Mouse (Mus musculus): ENCODE measurements at regions not wholly inside any gene's neighbourhood (a gene's known extent, or its start where the extent isn't known, plus 50 kb on each side); places are given as distances from the start of the nearest gene placed in this dataset.

- H3K4me1 ChIP-seq (ENCODE audit: control insufficient read depth, insufficient read depth, insufficient read length, low read length): no peaks in the 10 kb centered on the region
- WGBS: 58% methylated on average over 6 of the region's 6 CpGs
- no peak overlapping the region for H3K4me3 ChIP-seq (ENCODE audit: low read depth, low read length)
- no peaks in the 10 kb centered on the region for H3K36me3 ChIP-seq (ENCODE audit: control insufficient read depth, insufficient read depth, low read length)
- TF ChIP-seq CTCF (IDR thresholded peaks at IDR 0.05; ENCODE audit: extremely low read depth, insufficient read length, insufficient replicate concordance, low read depth, low read length) (no peak), POLR2A (IDR thresholded peaks at IDR 0.05; ENCODE audit: low read depth, low read length) (no peak)
- no peak overlapping the region for H3K27ac ChIP-seq (ENCODE audit: insufficient read depth, low read depth, low read length)
- H3K27me3 ChIP-seq (ENCODE audit: control insufficient read depth, insufficient read depth, low read length): no peaks in the 10 kb centered on the region
Measured at GRCm38 (mm10) chr19:56022348-56022747, 264.6 kb upstream of the Habp2 start.

DNA sequence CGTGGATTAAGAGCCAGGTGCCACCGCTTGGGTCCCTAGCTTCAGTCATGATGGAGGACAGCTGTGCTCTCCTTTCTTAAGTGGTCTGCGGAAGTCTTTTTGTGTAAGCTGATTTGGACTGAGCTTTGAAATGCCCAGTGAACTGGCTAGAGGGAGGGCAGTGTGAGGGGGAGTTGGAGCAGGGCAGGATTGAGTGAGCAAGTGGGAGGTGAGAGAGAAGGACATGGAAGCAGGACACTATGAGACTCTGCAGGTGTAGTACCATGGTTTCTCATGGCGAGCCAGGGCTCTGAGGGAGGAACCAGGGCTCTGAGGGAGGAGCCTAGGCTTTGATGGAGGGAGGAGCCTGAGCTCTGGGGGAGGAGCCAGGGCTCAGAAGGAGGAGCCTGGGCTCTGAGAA, 262.3 kb upstream of the Habp2 start:
- WGBS: 71% methylated on average over 4 of the region's 4 CpGs
- H3K27ac ChIP-seq (ENCODE audit: insufficient read depth, low read depth, low read length): no peak overlapping the region

GRCm38 (mm10) chr19:56029428-56030281, 257.3 kb upstream of the Habp2 start:
- TF ChIP-seq CTCF (IDR thresholded peaks at IDR 0.05; ENCODE audit: extremely low read depth, insufficient read length, insufficient replicate concordance, low read depth, low read length): no peak
- no peak for TF ChIP-seq POLR2A (IDR thresholded peaks at IDR 0.05; ENCODE audit: low read depth, low read length)
- Histone ChIP-seq H3K27me3 (ENCODE audit: control insufficient read depth, insufficient read depth, low read length) (no peaks in the 10 kb centered on the region), H3K4me1 (ENCODE audit: control insufficient read depth, insufficient read depth, insufficient read length, low read length) (no peaks in the 10 kb centered on the region), H3K36me3 (ENCODE audit: control insufficient read depth, insufficient read depth, low read length) (no peaks in the 10 kb centered on the region), H3K4me3 (ENCODE audit: low read depth, low read length) (no peak overlapping the region), H3K27ac (ENCODE audit: insufficient read depth, low read depth, low read length) (no peak overlapping the region)
- WGBS: 55% methylated on average over 21 of the region's 21 CpGs

More for the DNA sequence above, 262.3 kb upstream of the Habp2 start:
- Histone ChIP-seq H3K4me1 (ENCODE audit: control insufficient read depth, insufficient read depth, insufficient read length, low read length) (no peaks in the 10 kb centered on the region), H3K4me3 (ENCODE audit: low read depth, low read length) (no peak overlapping the region), H3K36me3 (ENCODE audit: control insufficient read depth, insufficient read depth, low read length) (no peaks in the 10 kb centered on the region), H3K27me3 (ENCODE audit: control insufficient read depth, insufficient read depth, low read length) (no peaks in the 10 kb centered on the region)
- no peak for TF ChIP-seq CTCF (IDR thresholded peaks at IDR 0.05; ENCODE audit: extremely low read depth, insufficient read length, insufficient replicate concordance, low read depth, low read length)
- TF ChIP-seq POLR2A (IDR thresholded peaks at IDR 0.05; ENCODE audit: low read depth, low read length): no peak

GRCm38 (mm10) chr19:56030401-56030925, 256.5 kb upstream of the Habp2 start:
- no peak overlapping the region for H3K4me3 ChIP-seq (ENCODE audit: low read depth, low read length)
- H3K27ac ChIP-seq (ENCODE audit: insufficient read depth, low read depth, low read length): no peak overlapping the region
- H3K27me3 ChIP-seq (ENCODE audit: control insufficient read depth, insufficient read depth, low read length): no peaks in the 10 kb centered on the region
- H3K36me3 ChIP-seq (ENCODE audit: control insufficient read depth, insufficient read depth, low read length): no peaks in the 10 kb centered on the region
- H3K4me1 ChIP-seq (ENCODE audit: control insufficient read depth, insufficient read depth, insufficient read length, low read length): no peaks in the 10 kb centered on the region
- TF ChIP-seq POLR2A (IDR thresholded peaks at IDR 0.05; ENCODE audit: low read depth, low read length) (no peak), CTCF (IDR thresholded peaks at IDR 0.05; ENCODE audit: extremely low read depth, insufficient read length, insufficient replicate concordance, low read depth, low read length) (no peak)
- 61% methylated on average over 4 of the region's 4 CpGs for WGBS

GRCm38 (mm10) chr19:56034552-56034951, 252.4 kb upstream of the Habp2 start:
- TF ChIP-seq CTCF (IDR thresholded peaks at IDR 0.05; ENCODE audit: extremely low read depth, insufficient read length, insufficient replicate concordance, low read depth, low read length) (no peak), POLR2A (IDR thresholded peaks at IDR 0.05; ENCODE audit: low read depth, low read length) (no peak)
- Histone ChIP-seq H3K27ac (ENCODE audit: insufficient read depth, low read depth, low read length) (no peak overlapping the region), H3K36me3 (ENCODE audit: control insufficient read depth, insufficient read depth, low read length) (no peaks in the 10 kb centered on the region), H3K27me3 (ENCODE audit: control insufficient read depth, insufficient read depth, low read length) (no peaks in the 10 kb centered on the region), H3K4me3 (ENCODE audit: low read depth, low read length) (no peak overlapping the region), H3K4me1 (ENCODE audit: control insufficient read depth, insufficient read depth, insufficient read length, low read length) (no peaks in the 10 kb centered on the region)
- 55% methylated on average over 4 of the region's 4 CpGs for WGBS

- H3K27me3 ChIP-seq (ENCODE audit: control insufficient read depth, insufficient read depth, low read length): no peaks in the 10 kb centered on the region
- 52% methylated on average over 3 of the region's 3 CpGs for WGBS
- H3K4me3 ChIP-seq (ENCODE audit: low read depth, low read length): no peak overlapping the region
- no peaks in the 10 kb centered on the region for H3K36me3 ChIP-seq (ENCODE audit: control insufficient read depth, insufficient read depth, low read length)
- no peak overlapping the region for H3K27ac ChIP-seq (ENCODE audit: insufficient read depth, low read depth, low read length)
- H3K4me1 ChIP-seq (ENCODE audit: control insufficient read depth, insufficient read depth, insufficient read length, low read length): no peaks in the 10 kb centered on the region
- TF ChIP-seq CTCF (IDR thresholded peaks at IDR 0.05; ENCODE audit: extremely low read depth, insufficient read length, insufficient replicate concordance, low read depth, low read length) (no peak), POLR2A (IDR thresholded peaks at IDR 0.05; ENCODE audit: low read depth, low read length) (no peak)
Measured at GRCm38 (mm10) chr19:56037584-56037983, 249.4 kb upstream of the Habp2 start.

All from small intestine, adult 2 months (tissue).